Mouse (Mus musculus) limb, embryonic 15.5 days (tissue): ENCODE measurements around the gene Fam89a. TPM values are rescaled to one million over a fixed set of nuclear protein-coding genes. Genes with fewer than 3 reads are reported as not detected.
A peak's percentile ranks its signal among the peaks of the same experiment; 100 is the strongest.

Experiments
- ATAC-seq: fragments of 200-750 bp; cut with Nextera tagmentation; 2 replicates; pipeline ENCODE4 v1.8.0; 2017; ENCODE audit warnings: low read depth, moderate TSS enrichment; ENCODE audit not compliant: insufficient number of reproducible peaks, low FRiP score, low TSS enrichment
- H3K27ac ChIP-seq: fragments of 300-500 bp; sonication (generic); 2 replicates; pipeline ENCODE4 v1.5.1; 2015; ENCODE audit warnings: moderate library complexity, mild to moderate bottlenecking, inconsistent platforms
- H3K27me3 ChIP-seq: fragments of 300-500 bp; sonication (generic); 2 replicates; pipeline ENCODE4 v1.6.1; 2015; ENCODE audit warnings: inconsistent platforms
- H3K36me3 ChIP-seq: fragments of 300-500 bp; sonication (generic); 2 replicates; pipeline ENCODE4 v1.6.1; 2015; ENCODE audit warnings: inconsistent platforms
- H3K4me1 ChIP-seq: fragments of 300-500 bp; sonication (generic); 2 replicates; pipeline ENCODE4 v1.6.1; 2015; ENCODE audit warnings: inconsistent platforms
- H3K4me2 ChIP-seq: fragments of 300-500 bp; sonication (generic); 2 replicates; pipeline ENCODE4 v1.6.1; 2015; ENCODE audit warnings: mild to moderate bottlenecking, inconsistent platforms
- H3K4me3 ChIP-seq: fragments of 300-500 bp; sonication (generic); 2 replicates; pipeline ENCODE4 v1.5.1; 2015; ENCODE audit warnings: mild to moderate bottlenecking, inconsistent platforms
- H3K9ac ChIP-seq: fragments of 300-500 bp; sonication (generic); 2 replicates; pipeline ENCODE4 v1.6.1; 2015; ENCODE audit warnings: inconsistent platforms
- H3K9me3 ChIP-seq: fragments of 300-500 bp; sonication (generic); 2 replicates; pipeline ENCODE4 v1.6.1; 2016; ENCODE audit warnings: inconsistent platforms
- WGBS: fragments of 180-500 bp; shearing (Covaris S2); methylation state at CpG from one replicate; pipeline ENCODE4 v1.1.7; 2015; 5-methylcytosine and 5-hydroxymethylcytosine counted together
- polyA plus RNA-seq: library from polyadenylated mRNA; unstranded; fragments of >200 nt; fragmentation: Nextera tagmentation; extraction: Ambion mirVana; gene quantifications from 2 replicates; pipeline ENCODE4 v1.2.1, GENCODE M21; 2015

Gene Fam89a
- 5.5 and 7.4 TPM in 2 replicates for polyA plus RNA-seq

DNA sequence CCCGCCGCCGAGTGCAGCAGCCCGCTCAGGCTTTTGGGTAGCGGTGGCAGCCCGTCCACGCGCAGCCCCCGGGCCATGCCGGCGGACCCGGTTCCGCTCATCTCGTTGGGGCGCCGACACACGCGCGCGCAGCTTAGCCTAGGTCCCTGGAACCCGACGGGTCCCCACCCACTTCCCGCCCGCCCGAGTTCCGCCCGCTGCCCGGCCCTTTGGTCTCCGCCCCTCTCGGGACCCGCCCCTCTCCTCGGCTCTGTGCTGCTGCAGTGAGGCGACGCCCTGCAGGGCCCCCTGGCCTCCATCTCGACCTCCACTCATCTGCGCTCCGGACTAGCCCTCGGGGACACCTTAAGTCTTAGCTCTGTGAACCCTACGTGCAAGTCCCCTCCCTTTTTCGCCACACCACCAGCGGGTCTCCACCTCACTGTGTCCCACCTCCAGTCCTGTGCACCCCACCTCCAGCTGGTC, at the start of gene Fam89a:
TSS of gene Fam89a (minus strand) at position 124 of the 465 bp plus-strand sequence.
- Histone ChIP-seq H3K4me2 (peak within 1 kb of the TSS; percentile 83), H3K4me3 (peak within 1 kb of the TSS; percentile 54), H3K27me3 (peaks cover 49% of the 10 kb centered on the region), H3K9me3 (no peaks in the 10 kb centered on the region), H3K9ac (peak within 1 kb of the TSS; percentile 5; the same call in 1 of the 2 replicates), H3K27ac (no peak within 1 kb of the TSS), H3K4me1 (peaks cover 22% of the 10 kb centered on the region), H3K36me3 (no peaks in the 10 kb centered on the region)
- under 1% methylated on average over 40 of the region's 41 CpGs for WGBS
- no peak; the same call in 1 of the 2 replicates for ATAC-seq

DNA sequence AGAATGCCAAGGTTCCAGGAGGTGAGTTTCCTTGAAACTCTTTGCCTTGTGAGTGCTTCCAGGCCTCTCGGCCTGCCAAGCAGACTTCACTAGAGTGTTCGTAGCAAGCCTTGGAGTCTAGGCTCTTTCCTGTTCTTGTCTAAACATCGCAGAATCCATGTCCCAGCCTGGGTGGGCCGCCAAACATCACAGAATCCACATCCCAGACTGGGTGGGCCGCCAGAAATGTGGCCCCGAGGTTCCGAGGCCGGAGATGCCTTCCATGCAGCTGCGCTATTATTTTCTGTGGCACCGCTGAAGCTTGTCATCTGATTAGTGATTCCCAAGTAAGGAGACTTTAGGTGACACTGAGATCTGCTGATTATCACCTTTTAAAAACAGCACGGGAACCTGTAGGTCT, 48.9 kb upstream of the Fam89a start:
- Histone ChIP-seq H3K9ac (no peak overlapping the region), H3K27me3 (peaks cover 36% of the 10 kb centered on the region), H3K4me3 (no peak overlapping the region), H3K27ac (no peak overlapping the region), H3K4me2 (no peak overlapping the region), H3K36me3 (no peaks in the 10 kb centered on the region), H3K9me3 (no peaks in the 10 kb centered on the region), H3K4me1 (no peaks in the 10 kb centered on the region)
- no peak for ATAC-seq
- WGBS, result 29% methylated on average over 11 of the region's 11 CpGs

GRCm38 (mm10) chr8:124795781-124796488, 44.3 kb upstream of the Fam89a start:
- 63% methylated on average over 8 of the region's 8 CpGs for WGBS
- Histone ChIP-seq H3K27me3 (peaks cover 72% of the 10 kb centered on the region), H3K4me2 (no peak overlapping the region), H3K4me1 (peaks cover 31% of the 10 kb centered on the region), H3K9me3 (no peaks in the 10 kb centered on the region), H3K27ac (no peak overlapping the region), H3K36me3 (no peaks in the 10 kb centered on the region), H3K9ac (no peak overlapping the region), H3K4me3 (no peak overlapping the region)
- no peak for ATAC-seq

DNA sequence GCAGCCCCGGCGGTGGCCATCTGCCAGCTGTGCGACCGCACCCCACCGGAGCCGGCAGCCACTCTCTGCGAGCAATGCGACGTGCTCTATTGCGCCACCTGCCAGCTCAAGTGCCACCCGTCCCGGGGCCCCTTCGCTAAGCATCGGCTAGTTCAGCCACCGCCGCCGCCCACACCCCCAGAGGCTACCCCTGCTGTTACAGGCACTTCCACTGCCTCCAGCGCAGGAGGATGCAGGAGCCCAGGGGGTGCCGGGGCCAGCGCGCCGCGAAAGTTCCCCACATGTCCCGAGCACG, 42.8 kb upstream of the Fam89a start:
- ATAC-seq, result no peak
- no peaks in the 10 kb centered on the region for H3K9me3 ChIP-seq
- H3K4me2 ChIP-seq, result peak overlapping the region; percentile 99
- no peaks in the 10 kb centered on the region for H3K36me3 ChIP-seq
- no peak overlapping the region for H3K9ac ChIP-seq
- peak overlapping the region; percentile 54 for H3K4me3 ChIP-seq
- peaks cover 86% of the 10 kb centered on the region for H3K27me3 ChIP-seq
- peaks cover 31% of the 10 kb centered on the region for H3K4me1 ChIP-seq
- no peak overlapping the region for H3K27ac ChIP-seq
- under 1% methylated on average over 25 of the region's 25 CpGs for WGBS

- peaks cover 91% of the 10 kb centered on the region for H3K27me3 ChIP-seq
- no peaks in the 10 kb centered on the region for H3K9me3 ChIP-seq
- peak overlapping the region; percentile 99 for H3K4me2 ChIP-seq
- ATAC-seq, result no peak
- no peaks in the 10 kb centered on the region for H3K36me3 ChIP-seq
- H3K4me3 ChIP-seq, result peak overlapping the region; percentile 54
- WGBS, result under 1% methylated on average over 80 of the region's 81 CpGs
- no peak overlapping the region for H3K27ac ChIP-seq
- H3K9ac ChIP-seq, result no peak overlapping the region
- H3K4me1 ChIP-seq, result peaks cover 31% of the 10 kb centered on the region
Measured at GRCm38 (mm10) chr8:124793661-124794485, 42.2 kb upstream of the Fam89a start.

- no peaks in the 10 kb centered on the region for H3K9me3 ChIP-seq
- no peaks in the 10 kb centered on the region for H3K36me3 ChIP-seq
- peaks cover 31% of the 10 kb centered on the region for H3K4me1 ChIP-seq
- peak; percentile 58; the same call in 1 of the 2 replicates for ATAC-seq
- H3K4me2 ChIP-seq, result peak overlapping the region; percentile 99
- under 1% methylated on average over 51 of the region's 51 CpGs for WGBS
- H3K27ac ChIP-seq, result no peak overlapping the region
- H3K27me3 ChIP-seq, result peaks cover 91% of the 10 kb centered on the region
- peak overlapping the region; percentile 54 for H3K4me3 ChIP-seq
- no peak overlapping the region for H3K9ac ChIP-seq
Measured at GRCm38 (mm10) chr8:124793172-124793651, 41.6 kb upstream of the Fam89a start.

GRCm38 (mm10) chr8:124792708-124793107, 41.1 kb upstream of the Fam89a start, which contains the start of gene Trim67:
Gene Trim67 (plus strand): TSS chr8:124793092.
- Histone ChIP-seq H3K9ac (no peak within 1 kb of the TSS), H3K4me1 (peaks cover 31% of the 10 kb centered on the region), H3K4me3 (peak within 1 kb of the TSS; percentile 54), H3K27me3 (peaks cover 86% of the 10 kb centered on the region), H3K9me3 (no peaks in the 10 kb centered on the region), H3K27ac (no peak within 1 kb of the TSS), H3K4me2 (peak within 1 kb of the TSS; percentile 99), H3K36me3 (no peaks in the 10 kb centered on the region)
- WGBS, result under 1% methylated on average over 31 of the region's 39 CpGs
- peak; percentile 67; the same call in 1 of the 2 replicates for ATAC-seq

DNA sequence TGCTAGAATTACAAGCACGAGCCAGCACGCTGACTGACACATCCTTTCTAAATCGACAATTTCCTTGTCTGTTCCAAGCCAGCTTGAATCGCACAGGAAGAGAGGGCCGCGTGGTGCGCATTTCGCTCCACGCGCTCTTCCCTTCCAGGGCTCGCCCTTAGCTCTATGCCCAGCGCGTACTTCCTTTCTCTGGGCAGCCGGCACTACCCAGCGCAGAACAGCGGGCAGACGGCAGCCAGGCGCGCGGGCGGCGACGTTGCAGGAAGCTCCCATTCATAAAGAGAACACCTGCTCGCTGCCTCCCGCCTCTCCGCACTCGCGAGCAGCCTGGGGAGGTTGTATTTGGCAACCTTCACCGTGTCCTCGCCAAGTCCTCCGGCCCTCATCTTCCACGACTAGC, 40.6 kb upstream of the Fam89a start:
- no peak overlapping the region for H3K27ac ChIP-seq
- ATAC-seq, result no peak
- peak overlapping the region; percentile 54 for H3K4me3 ChIP-seq
- peaks cover 31% of the 10 kb centered on the region for H3K4me1 ChIP-seq
- peaks cover 81% of the 10 kb centered on the region for H3K27me3 ChIP-seq
- no peak overlapping the region for H3K9ac ChIP-seq
- H3K4me2 ChIP-seq, result peak overlapping the region; percentile 99
- H3K9me3 ChIP-seq, result no peaks in the 10 kb centered on the region
- 2% methylated on average over 32 of the region's 32 CpGs for WGBS
- no peaks in the 10 kb centered on the region for H3K36me3 ChIP-seq

- H3K4me3 ChIP-seq, result peak overlapping the region; percentile 54
- H3K27me3 ChIP-seq, result peaks cover 81% of the 10 kb centered on the region
- 40% methylated on average over 4 of the region's 4 CpGs for WGBS
- no peak for ATAC-seq
- H3K9ac ChIP-seq, result no peak overlapping the region
- peaks cover 31% of the 10 kb centered on the region for H3K4me1 ChIP-seq
- H3K4me2 ChIP-seq, result peak overlapping the region; percentile 99
- H3K36me3 ChIP-seq, result no peaks in the 10 kb centered on the region
- no peak overlapping the region for H3K27ac ChIP-seq
- no peaks in the 10 kb centered on the region for H3K9me3 ChIP-seq
Measured at GRCm38 (mm10) chr8:124791751-124792150, 40.1 kb upstream of the Fam89a start.

- Histone ChIP-seq H3K27me3 (peaks cover 79% of the 10 kb centered on the region), H3K9me3 (no peaks in the 10 kb centered on the region), H3K36me3 (no peaks in the 10 kb centered on the region), H3K4me3 (no peak overlapping the region), H3K27ac (no peak overlapping the region), H3K4me2 (no peak overlapping the region), H3K9ac (no peak overlapping the region), H3K4me1 (peaks cover 31% of the 10 kb centered on the region)
- 71% methylated on average over 4 of the region's 4 CpGs for WGBS
- no peak for ATAC-seq
Measured at GRCm38 (mm10) chr8:124790676-124791075, 39.0 kb upstream of the Fam89a start.

- Histone ChIP-seq H3K36me3 (no peaks in the 10 kb centered on the region), H3K4me1 (no peaks in the 10 kb centered on the region), H3K4me3 (no peak overlapping the region), H3K4me2 (no peak overlapping the region), H3K27me3 (peaks cover 25% of the 10 kb centered on the region), H3K9me3 (no peaks in the 10 kb centered on the region), H3K27ac (0 out of 2 replicates have a peak overlapping the region, but pooled peaks have one; percentile 33), H3K9ac (no peak overlapping the region)
- 73% methylated on average over 13 of the region's 13 CpGs for WGBS
- no peak for ATAC-seq
Measured at GRCm38 (mm10) chr8:124784613-124785012, 33.0 kb upstream of the Fam89a start.

DNA sequence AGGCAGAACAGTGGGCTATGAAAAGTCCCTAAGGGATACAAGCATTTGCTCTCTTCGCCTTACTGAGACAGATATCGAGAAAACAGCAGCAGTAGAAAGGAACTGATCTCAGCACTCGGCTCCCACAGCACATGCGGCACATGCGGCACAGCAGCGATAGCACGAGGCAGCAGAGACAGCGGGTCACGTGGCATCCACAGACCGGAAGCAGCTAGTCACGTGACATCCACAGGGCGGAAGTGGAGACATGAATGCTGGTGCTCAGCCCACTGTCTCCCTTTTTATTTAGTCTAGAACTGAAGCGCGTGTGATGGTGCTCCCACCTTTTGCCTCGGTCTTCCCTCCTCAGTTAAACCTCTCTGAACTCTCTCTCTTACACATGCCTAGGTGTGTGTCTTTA, 31.6 kb upstream of the Fam89a start:
- Histone ChIP-seq H3K4me1 (no peaks in the 10 kb centered on the region), H3K9me3 (no peaks in the 10 kb centered on the region), H3K4me2 (no peak overlapping the region), H3K27ac (no peak overlapping the region), H3K36me3 (no peaks in the 10 kb centered on the region), H3K4me3 (no peak overlapping the region), H3K9ac (no peak overlapping the region), H3K27me3 (peaks cover 15% of the 10 kb centered on the region)
- no peak for ATAC-seq
- WGBS, result 87% methylated on average over 15 of the region's 15 CpGs
